Mouse (Mus musculus) ovary, adult 18-20 months (tissue): ENCODE data around the gene Il12rb2.

ENCODE experiments used
- DNase-seq: peaks from one replicate; pipeline ENCODE4 v3.0.0; 2022; ENCODE audit warnings: low spot score, mixed read lengths

The Il12rb2 gene

DNA sequence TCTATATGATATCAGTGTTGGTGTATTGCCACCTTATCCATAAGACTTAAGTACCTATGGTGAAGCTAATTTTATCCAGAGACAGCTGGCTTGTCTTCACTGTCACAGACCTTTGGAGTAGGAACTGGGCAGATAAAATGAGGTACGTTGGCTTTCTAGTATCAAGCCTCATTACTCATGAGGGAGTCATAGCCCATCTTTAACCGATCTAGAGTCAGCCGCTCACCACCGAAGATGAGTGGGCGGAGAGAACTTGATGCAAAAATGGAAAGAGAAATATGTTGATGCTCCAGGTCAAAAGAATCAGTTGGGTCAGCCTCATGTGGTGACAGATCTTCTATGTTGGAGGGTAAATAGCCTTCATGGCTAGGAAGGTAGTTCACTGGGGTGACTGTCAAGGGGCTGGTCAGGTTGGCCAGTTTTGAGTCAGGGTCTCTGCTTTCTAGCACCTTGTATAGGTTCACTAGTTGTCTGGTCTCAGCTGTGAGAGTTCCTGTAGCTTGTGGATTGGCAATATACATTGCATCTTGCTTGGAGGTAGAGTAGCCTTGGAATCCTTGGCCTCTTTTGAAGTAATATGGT, 83.9 kb downstream of the Il12rb2 start:
- no peak for DNase-seq

DNA sequence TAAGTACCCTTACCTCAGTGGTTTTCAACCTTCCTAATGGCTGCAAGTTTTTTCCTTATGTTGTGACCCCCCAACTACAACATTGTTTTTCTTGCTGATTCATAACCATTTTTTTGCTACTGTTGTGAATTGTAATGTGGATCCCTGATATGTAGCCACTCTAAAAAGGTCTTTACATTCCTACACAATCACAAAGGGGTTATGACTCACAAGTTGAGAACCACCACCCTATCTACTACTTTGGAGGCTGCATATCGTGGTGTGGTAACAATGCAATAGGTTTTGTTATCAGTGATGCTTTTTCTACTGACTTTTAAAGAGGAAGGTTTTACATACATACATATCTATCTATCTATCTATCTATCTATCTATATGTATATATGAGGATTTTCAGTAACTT, 93.1 kb downstream of the Il12rb2 start:
- DNase-seq, result no peak

DNA sequence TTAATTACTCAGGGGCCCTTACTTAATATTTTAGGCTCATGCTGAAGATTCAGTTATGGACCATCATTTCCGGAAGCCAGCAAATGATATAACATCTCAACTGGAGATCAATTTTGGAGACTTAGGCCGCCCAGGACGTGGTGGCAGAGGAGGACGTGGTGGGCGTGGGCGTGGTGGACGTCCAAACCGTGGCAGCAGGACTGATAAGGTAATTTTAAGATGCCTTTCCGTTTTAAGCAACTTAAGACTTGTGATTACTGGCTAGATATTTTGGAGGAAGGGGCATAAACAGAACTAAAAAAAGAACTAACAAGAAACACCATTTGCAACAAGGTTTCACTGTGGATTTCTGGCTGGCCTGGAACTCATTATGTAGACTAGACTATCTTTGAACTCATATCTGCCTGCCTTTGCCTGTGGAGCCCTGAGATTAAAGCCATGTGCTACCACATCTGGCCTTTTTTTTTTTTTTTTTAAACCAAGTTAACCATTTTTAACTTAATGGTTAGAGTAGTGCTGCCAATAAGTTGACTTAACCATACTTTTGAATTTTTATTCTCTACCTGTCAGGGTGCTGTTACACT, 94.3 kb downstream of the Il12rb2 start:
- no peak for DNase-seq

DNA sequence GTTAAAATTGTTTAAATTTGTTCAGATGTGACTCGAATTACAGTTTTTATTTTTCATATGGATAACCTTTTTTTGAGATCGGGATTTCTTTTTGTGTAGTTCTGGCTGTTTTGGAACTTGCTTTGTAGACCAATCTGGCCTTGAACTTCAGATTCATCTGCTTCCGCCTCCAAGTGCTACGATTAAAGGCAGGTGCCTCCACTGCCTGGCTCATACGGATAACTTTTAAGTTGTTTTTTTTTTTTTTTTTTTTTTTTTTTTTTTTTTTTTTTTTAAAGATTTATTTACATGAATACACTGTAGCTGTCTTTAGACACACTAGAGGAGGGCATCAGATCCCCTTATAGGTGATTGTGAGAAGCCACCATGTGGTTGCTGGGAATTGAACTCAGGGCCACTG, 98.0 kb downstream of the Il12rb2 start:
- no peak for DNase-seq

DNA sequence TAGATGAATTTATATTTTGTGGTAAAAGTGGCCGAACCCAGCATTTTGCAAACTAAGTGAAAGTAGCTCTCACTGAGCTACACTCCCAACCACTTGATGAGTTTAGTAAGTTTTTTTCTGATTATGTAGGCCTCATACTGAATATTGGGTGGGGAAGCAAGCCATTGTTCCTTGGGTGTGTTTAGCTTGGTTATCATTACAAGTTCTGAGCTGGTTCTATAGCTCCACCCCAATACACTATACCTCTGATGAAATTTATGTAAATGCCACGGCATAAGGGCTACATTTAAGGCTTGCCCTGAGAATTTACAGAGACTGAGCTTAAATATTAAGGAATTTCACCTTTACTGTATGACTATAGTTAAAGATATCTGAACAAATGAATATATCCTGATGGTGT, 106.5 kb downstream of the Il12rb2 start:
- no peak for DNase-seq

DNA sequence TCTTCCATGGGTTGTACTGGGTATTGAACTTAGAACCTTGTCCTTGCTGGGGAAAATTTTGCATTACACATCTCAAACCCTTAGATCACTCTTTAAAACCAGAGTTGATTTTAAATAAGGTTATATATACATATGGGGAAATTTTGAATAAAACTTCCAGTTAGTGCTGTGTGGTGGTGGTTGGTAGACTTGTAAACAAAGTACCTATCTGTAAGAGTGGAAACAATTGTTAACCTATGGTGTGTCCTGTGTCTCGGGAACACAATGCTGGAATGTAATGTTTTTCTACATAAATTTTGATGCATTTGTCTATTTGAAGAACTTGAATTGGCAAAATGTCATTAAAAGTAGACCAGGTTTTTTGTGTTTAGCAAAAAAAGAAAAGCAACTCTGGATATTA, 107.0 kb downstream of the Il12rb2 start:
- DNase-seq, result no peak

DNA sequence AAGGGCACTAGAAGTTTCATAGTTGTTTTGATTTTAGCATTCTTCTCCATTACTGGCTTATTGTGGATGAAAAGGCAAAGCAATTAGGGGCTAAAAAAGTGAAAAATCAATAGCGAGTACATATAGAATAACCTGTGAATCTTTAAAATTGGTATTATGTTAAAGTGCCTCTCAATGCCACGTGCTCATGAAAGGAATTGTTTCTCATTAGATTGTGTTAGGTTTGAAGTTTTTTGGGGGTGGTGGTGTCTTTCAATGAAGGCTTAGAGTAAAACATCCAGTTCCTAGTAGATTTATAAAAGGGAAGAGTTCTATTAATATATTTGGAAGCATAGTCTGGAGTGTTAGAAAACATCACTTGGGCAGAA, 107.8 kb downstream of the Il12rb2 start:
- no peak for DNase-seq

DNA sequence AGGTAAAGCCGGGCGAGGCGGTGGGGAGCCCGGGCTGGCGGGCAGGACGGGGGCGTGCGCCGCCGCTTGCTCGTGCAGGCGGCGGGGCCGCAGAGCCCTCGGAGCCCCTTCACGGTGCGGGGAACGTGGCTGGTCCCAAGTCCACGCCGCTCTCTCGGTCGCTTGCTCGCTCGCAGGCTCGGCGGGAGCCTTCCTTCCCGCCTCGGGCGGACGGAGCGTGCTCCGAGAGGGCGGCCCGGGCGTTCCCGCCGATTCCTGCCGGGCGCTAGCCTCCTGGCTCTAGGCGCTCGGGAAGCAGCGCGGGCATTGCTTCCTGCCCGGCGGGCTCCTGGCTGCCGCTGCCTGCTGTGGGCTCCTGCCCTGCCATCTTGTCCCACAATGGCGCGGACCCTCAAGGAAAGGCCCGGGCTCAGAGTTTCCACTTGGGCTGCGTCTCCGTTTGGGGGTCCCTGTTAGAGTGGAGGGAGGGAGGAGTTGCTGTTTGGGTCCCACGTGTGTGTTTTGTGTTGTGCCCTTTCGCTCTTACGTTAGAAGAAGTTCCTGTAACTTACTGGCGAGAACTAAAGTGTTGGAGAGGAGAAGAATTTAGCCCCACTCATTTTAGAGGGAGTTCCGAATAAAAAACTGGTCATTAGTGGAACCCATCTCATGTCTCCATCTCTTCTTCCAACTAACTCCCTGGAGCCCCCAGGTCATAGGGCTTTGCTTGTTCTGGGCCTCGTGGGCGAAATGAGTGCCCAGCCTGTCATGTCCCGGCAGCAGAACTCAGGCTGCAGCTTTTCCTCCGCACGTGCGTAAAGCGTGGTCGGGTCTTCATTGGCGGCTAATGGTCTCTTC, 108.4 kb downstream of the Il12rb2 start:
- DNase-seq, result peak; percentile 9

DNA sequence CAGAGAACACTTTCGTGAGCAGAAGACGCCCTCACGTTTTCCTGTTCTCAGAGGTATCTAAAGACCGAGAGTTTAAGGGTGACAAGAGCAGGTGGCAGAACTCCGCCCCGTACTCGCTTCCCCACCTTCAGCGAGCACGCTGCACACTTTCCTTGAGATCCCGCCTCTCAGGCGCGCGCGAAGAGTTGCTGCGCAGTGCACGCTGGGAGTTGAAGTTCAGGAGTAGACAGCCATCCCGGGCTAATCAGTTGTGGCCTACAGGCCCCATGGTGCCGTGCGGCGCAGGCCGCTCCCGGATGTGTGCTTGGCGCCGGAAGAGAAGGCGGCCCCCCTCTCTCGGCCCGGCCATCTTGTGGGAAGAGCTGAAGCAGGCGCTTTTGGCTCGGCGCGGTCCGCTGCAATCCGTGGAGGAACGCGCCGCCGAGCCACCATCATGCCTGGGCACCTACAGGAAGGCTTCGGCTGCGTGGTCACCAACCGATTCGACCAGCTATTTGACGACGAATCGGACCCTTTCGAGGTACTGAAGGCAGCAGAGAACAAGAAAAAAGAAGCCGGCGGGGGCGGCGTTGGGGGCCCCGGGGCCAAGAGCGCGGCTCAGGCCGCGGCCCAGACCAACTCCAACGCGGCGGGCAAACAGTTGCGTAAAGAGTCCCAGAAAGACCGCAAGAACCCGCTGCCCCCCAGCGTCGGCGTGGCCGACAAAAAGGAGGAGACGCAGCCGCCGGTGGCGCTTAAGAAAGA, 109.2 kb downstream of the Il12rb2 start:
- DNase-seq, result peak; percentile 95

DNA sequence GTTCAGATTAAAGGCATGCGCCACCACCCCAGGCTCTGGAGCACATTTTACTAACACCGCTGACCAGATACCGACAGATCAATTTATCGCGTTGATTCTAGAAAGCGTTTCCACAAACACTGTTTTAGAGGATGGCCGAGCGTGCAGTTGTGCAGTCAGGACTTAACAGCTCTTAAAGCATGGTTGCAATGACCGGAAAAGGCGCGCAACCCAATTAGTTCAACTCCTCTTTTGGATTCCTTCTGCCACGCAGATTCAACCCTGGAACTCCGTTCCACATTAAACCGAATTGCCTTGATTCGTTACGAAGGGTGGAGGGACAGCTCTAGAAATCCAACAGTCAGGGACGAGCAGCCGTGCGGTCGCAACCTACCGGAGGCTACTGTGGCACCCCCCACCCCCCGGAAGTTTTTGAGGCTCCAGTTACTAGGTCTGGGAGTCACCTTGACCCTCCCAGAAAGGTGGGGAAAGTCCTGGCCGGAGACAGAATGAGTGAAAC, 109.8 kb downstream of the Il12rb2 start:
- DNase-seq, result peak; percentile 11

DNA sequence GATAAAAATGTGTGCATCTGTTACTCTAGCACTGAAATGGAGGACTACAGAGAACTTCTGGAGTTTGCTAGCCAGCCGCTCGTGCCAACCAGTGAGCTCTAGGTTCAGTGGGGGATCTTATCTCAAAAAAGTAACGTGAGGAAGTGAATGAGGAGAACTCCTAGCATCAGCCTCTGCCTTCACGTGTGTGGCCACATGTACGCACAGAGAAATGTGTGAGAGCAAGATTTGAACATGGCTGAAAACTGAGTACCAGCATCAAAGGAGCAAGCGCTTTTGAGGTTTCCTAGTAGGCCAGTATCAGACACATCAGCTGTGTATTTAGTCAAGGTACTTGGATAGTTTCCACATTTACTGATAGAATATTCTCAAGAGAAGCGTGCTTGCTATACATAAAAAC, 111.1 kb downstream of the Il12rb2 start:
- no peak for DNase-seq

DNA sequence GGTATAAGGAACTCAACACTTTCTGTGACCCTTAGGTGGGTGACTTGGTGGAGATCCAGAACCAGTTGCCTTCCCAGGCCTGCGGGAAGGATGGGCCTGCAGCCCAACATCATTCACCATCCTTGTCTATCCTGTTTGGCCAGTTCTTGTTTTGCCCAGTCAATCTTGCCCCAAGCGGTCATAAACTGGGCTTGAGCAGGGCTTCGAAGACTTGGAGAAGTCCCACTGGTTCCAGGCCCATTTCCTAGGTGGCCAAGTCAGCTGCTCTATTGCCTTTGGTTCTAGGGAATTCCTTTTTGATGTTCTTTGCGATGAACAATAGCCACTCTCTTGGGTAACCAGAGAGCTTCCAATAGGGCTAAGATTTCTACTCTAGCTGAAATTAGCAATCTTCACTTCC, 124.9 kb downstream of the Il12rb2 start:
- DNase-seq, result no peak

DNA sequence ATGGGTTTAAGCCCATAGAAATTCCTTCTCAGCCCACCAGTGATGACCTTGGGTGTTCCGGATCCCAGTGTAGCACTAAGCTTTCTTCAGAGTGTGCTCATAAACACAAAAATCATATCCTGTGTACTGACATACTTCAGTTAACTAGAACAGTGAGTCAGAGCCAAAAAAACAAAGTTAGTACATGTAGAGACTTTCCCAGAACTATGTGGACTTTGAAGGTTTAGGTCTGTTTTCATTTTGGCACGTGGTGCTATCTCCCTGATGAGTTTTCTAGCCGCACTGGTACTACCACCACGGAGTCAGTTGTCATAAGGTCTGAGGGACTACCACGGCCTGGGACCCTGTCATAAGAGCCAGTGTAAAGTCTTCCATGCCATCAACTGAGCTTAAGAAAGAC, 131.5 kb downstream of the Il12rb2 start:
- no peak for DNase-seq

DNA sequence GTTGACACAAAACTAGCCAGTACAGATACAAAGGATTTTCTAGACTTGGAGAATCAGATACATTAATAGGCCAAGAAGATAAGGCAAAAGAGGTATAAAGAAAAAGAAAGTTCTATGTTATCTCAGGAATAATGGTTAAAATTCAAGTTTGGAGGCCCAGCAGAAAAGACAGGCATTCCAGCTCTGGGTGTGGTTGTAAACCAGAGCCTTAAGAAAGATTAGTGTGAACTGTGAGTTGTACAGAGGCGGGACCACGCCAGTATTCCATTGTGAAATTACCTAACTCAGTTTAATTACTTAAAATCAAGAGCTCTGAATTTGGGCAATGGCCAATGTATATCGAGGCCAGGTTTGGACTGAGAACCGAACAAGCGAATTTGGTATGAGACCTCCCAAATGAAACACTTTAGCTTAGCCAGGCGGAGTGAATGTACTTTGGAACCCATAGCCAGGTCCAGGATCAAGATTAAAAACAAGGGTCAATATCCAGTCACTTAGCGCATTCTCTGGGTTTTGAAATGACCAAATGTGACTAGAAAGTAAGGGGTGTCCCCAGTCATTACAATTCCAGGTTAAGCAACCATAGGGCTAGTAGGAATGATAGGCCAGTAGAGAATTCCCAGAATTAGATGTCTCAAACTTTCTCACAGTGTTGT, 132.1 kb downstream of the Il12rb2 start:
- no peak for DNase-seq
